Mouse (Mus musculus) neutrophil, adult 5-6 weeks (primary cell): ENCODE results near the gene Mipol1. TPM values are rescaled to one million over a fixed set of nuclear protein-coding genes. Genes with fewer than 3 reads are reported as not detected.
"Not testable (repeated sequence)": the region's sequence is repeated elsewhere in the genome, so short reads cannot be mapped to it uniquely, and the experiment has no call there.

Source experiments
- ATAC-seq: fragments of 151-379, 151-347 bp; 2 replicates; pipeline ENCODE4 v1.8.0; 2017; ENCODE audit warnings: mild to moderate bottlenecking, moderate TSS enrichment; ENCODE audit not compliant: insufficient number of reproducible peaks, poor library complexity, low FRiP score, severe bottlenecking; ENCODE audit errors: extremely low read depth
- total RNA-seq: library from RNA; stranded (forward); fragments of 200-1000 nt; gene quantifications from 2 replicates; pipeline ENCODE4 v1.2.3, GENCODE M21; 2017

Mipol1 gene
- total RNA-seq, 1 experiment from 2014 or later = 6.5 TPM

GRCm38 (mm10) chr12:57400186-57400585 is 170.0 kb downstream of the Mipol1 start:
- ATAC-seq = no peak

DNA sequence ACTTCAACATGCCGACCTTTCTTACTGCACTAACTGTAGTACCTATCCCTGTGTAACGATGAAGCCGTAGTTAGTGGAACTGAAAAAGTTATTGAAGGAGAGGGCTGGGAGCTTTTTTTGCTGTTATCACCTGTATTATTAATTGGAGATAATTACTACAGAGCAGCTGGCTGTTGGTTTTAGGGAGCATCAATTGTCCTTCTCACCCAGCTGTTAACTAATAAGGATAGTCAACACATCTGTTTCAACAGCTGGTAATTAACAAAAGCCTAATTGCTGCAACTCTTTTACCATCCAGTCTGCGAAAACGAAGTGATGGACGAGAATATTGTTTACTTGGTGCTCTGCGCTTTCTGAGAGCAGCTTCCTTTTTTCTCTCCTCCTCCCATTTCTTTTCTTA is 170.9 kb downstream of the Mipol1 start:
- ATAC-seq = no peak

GRCm38 (mm10) chr12:57402360-57402759 is 172.1 kb downstream of the Mipol1 start:
- ATAC-seq = no peak

- no peak for ATAC-seq
Measured at GRCm38 (mm10) chr12:57409976-57410375, 179.7 kb downstream of the Mipol1 start.

DNA sequence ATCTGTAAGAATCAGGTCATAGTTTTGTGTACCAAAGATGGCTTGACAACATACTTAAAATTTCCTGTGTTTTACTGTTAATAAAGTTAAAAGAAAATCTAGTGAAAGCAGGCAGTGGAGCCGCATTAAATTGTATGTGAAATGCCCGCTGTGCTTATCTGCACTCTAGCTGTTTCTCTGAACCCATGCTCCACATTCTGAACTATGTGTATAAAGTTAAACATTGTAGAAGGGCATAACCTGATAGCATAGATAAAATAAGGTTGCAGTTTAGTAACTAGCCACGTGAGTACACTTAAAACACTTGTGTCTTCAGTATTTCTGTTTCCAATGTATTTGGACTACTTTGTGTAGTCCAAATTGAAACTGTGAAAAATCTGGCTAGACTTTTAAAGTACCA is 183.6 kb downstream of the Mipol1 start:
- ATAC-seq = no peak

DNA sequence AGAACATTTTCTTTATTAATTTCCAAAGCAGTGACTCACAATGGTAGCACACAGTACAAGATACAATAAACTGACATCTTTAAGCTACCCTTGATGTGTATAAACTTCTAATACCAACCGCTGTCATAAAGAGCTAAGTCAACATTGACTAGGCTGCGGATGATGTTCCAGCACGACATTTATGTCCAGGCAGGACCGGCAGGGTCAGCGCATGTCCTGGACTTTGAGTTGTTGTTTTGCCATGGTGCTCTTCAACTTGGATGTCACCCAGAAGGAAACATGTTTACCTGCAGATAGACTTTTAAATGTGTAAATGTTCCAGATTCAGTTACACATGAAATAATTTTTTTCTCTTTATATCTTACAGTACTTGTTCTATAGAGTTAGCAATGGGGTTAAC is 194.7 kb downstream of the Mipol1 start:
- ATAC-seq = no peak

DNA sequence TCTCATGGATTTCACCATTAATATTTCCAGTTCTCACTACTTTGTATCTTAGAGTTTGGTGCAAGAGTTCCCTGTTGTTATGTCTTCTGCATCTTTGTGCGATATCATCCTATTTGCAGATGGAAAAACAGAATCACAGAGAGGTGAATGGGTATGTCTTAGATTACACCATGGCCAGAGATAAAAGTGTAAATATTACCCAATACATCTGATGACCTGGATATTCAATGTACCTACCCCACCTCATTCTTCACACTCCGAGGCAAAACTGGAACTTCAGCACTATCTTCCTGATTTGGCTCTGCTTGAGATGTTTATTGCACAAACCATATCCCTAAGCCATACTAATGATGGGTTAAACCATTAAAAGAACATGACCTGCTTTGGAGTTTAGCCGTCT is 198.0 kb downstream of the Mipol1 start:
- no peak for ATAC-seq

- ATAC-seq = no peak
Measured at GRCm38 (mm10) chr12:57428767-57429166, 198.5 kb downstream of the Mipol1 start.

DNA sequence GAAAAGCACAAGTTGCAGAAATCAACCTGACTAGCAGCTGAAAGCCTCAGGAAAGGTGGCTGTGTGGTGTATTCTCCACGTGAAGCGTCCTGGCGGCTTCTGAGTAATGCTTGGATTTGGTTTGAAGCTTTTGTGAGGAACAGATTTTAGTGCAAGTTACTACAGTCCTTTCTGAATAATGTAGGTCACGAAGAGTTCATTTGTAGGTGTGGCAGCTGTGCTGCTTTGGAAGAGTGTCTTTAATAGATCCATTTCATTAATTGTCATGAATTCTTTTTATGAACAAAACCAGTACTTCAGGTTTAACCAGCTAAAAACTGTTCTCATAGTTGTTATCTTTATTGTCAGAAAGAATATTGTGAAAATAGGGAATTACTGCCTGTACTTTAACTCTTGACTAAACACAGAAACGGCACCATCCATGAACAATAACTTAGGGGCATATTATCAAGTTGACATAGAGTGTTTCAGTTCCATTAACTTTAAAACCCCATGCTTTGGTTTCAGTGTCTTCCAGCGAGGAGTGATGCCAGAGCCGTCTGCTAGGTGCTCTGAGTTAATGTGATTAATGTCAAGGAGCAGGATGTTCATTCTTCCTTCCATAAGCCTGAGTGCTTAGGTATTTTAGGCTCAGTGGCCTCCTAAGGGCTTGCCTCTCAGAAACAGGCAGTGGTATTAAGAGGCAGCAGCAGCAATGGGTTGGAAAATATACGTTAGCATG is 206.9 kb downstream of the Mipol1 start:
- ATAC-seq = not testable (repeated sequence)

DNA sequence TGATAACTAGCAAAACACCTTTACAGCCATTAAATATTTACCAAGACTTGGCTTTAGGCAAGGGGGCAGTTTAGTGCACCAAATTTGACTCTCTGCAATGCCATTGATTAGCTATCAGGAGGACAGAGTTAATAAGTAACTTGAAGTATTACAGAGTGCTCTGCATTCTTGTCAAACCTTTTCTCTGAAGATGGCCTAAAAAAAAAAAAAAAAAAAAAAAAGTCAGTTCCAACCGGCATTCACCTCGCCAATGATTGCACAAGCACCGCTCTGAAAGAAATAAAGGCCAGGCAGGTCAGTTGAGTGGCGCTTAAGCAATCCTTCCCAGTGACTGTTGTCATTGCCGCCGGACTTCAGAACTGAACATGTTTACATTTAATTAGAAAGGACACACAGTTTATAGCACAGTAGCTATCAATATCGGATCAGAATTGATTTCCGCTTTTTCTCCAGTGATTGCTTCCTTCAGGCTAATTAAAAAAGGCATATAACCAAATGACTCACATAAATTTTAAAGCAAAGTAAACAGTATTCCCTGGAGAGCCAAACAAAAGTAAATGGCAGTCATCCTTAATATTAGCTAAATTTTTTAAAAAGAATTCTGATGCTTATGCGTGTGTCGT is 214.2 kb downstream of the Mipol1 start:
- no peak for ATAC-seq

DNA sequence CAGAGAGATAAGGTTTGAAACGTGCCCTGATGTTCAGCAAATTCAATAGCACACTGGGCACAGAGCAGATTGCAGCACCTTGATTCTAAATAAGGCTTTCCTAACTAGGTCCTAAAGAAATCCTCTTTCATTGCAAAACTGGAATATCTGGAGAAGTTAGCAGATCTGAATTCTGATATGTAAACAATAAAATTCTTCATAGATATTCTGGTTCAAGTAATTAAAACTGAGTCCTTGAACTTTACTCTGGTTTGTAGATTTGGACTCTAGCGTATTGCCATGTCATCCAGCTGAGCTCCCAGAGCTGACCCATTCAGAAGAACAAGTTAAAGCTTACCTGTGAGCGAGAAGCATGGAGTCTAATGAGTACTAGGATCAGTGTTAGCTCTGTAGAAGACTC is 217.1 kb downstream of the Mipol1 start:
- no peak for ATAC-seq

GRCm38 (mm10) chr12:57449299-57449698 is 219.1 kb downstream of the Mipol1 start:
- no peak for ATAC-seq

- no peak for ATAC-seq
Measured at GRCm38 (mm10) chr12:57450017-57450583, 219.9 kb downstream of the Mipol1 start.

- ATAC-seq = no peak
Measured at GRCm38 (mm10) chr12:57456911-57457310, 226.7 kb downstream of the Mipol1 start.

GRCm38 (mm10) chr12:57457339-57457738 is 227.1 kb downstream of the Mipol1 start:
- no peak for ATAC-seq

GRCm38 (mm10) chr12:57464520-57465334 is 234.5 kb downstream of the Mipol1 start:
- ATAC-seq = no peak

DNA sequence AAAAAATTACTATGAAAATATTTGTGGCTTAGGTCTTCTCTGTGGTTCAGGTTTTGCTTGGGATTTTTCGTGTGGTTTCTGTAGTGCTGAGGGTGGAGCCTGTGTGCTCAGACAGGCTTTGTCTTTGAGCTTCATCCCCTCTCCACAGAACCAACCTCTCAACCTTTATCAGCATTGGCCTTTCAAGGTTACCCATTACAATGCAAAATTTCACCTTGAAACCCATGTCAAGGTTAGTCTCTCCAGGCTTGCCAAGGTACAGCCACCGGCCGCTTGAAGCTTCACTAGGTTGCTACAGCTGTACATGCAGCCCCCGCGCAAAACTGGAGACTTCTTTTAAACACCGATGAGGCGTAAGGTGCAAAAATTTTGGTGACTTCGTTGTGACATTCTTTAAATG is 241.6 kb downstream of the Mipol1 start:
- no peak for ATAC-seq

DNA sequence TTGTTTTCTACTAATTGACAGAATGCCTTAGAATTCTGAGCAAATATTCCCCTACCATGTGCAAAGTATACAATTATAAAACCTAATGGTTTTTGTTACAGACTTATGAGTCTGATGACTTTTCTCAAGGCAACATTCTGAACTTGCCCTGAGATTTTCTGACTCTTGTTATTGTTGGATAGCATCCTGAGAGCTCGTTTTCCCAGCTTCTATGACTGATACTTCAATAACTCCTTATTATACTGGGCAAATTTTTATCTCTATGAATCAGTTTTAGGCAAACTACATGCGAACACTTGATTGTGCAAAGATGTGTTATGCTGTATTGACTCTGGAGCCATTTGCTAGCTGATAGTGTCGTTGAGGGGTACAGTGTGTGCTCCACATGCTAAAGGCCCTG is 246.6 kb downstream of the Mipol1 start:
- ATAC-seq = no peak

GRCm38 (mm10) chr12:57481823-57482222 is 251.6 kb downstream of the Mipol1 start:
- ATAC-seq = no peak
